Mouse (Mus musculus) myocyte (in vitro differentiated cells): ENCODE results near the gene Pla2g7.

Source experiments
- CEBPB ChIP-seq: IDR thresholded peaks from 2 replicates; pipeline ENCODE4 v1.6.1; 2011; ENCODE audit warnings: mild to moderate bottlenecking, moderate library complexity; ENCODE audit not compliant: poor library complexity, insufficient read depth, severe bottlenecking
- E2F4 ChIP-seq: IDR thresholded peaks from one replicate; pipeline ENCODE4 v1.6.1; 2011; ENCODE audit warnings: mild to moderate bottlenecking, control low read depth, moderate library complexity; ENCODE audit not compliant: insufficient read depth
- MAX ChIP-seq: IDR thresholded peaks from one replicate; pipeline ENCODE4 v1.6.1; 2011; ENCODE audit warnings: low read depth, mild to moderate bottlenecking, control low read depth
- POLR2A ChIP-seq: IDR thresholded peaks from one replicate; pipeline ENCODE4 v1.6.1; 2011; ENCODE audit warnings: low read depth, mild to moderate bottlenecking, control low read depth, moderate library complexity; ENCODE audit not compliant: insufficient read length
- POLR2AphosphoS2 ChIP-seq: IDR thresholded peaks from one replicate; pipeline ENCODE4 v1.6.1; 2011; ENCODE audit warnings: low read depth, control low read depth; ENCODE audit not compliant: insufficient read length
- REST ChIP-seq: IDR thresholded peaks from one replicate; pipeline ENCODE4 v1.6.1; 2011; ENCODE audit warnings: mild to moderate bottlenecking, control low read depth, moderate library complexity; ENCODE audit not compliant: insufficient read depth, insufficient read length
- TCF12 ChIP-seq: IDR thresholded peaks from one replicate; pipeline ENCODE4 v1.6.1; 2011; ENCODE audit warnings: mild to moderate bottlenecking, control low read depth; ENCODE audit not compliant: poor library complexity, insufficient read depth, severe bottlenecking
- TCF3 ChIP-seq: IDR thresholded peaks from one replicate; pipeline ENCODE4 v1.6.1; 2011; ENCODE audit warnings: low read depth, control low read depth; ENCODE audit not compliant: insufficient read length
- USF1 ChIP-seq: IDR thresholded peaks from one replicate; pipeline ENCODE4 v1.6.1; 2011; ENCODE audit warnings: low read depth, mild to moderate bottlenecking, control low read depth, moderate library complexity

- TF ChIP-seq MAX = no peak
- TF ChIP-seq POLR2AphosphoS2 = no peak
- no peak for TF ChIP-seq E2F4
- no peak for TF ChIP-seq POLR2A
- TF ChIP-seq REST = no peak
- TF ChIP-seq USF1 = no peak
- no peak for TF ChIP-seq CEBPB
- TF ChIP-seq TCF12 = no peak
- no peak for TF ChIP-seq TCF3
These were observed 12.6 kb downstream of the Pla2g7 start for GRCm38 (mm10) chr17:43580456-43580855.
